Mouse (Mus musculus): ENCODE data around the gene Gm29133. TPM values are rescaled to one million over a fixed set of nuclear protein-coding genes. Genes with fewer than 3 reads are reported as not detected.

The Gm29133 gene
- polyA plus RNA-seq, 1 experiment: not detected

DNA sequence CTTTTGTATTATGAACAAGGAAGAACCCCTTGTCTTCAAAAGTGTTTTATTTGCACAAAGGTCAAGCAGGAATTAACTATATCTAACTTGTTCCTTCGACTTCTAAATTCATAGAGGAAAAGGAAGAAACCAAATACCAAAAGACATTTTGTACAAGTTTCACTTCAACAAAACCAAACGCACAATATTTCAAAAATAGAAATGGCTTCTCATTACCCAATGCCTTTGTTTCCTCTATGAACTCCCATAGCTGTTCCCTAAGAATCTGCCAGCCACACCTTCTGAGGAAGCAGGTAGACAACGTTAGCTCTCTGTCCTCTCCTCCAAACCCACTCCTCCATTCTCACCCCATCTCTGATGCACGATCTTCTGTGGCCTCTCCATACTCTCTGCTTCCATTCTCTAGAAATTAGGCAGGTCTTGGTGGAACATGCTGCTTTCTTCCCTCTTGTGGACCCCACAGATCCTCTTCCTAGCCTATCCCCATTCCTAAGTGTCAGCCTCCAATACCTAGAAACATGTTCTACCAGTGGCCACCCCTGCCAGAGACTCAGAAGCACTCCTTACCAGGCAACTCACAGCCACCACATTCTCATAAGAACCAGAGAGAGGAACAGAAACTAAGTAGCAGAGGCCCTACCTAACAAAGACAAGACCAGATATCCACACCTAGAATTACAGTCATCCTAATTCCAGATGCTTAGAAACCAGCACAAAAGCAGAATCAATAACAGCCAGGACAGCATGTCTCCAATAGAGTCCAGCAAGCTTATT, 4.1 kb upstream of the Gm29133 start:
- no peaks in the 10 kb centered on the region for H3K27me3 ChIP-seq (ENCODE audit: control insufficient read depth, insufficient read depth, low read length)
- H3K27ac ChIP-seq (ENCODE audit: insufficient read depth, low read length): peak overlapping the region; percentile 90
- TF ChIP-seq POLR2A (IDR thresholded peaks at IDR 0.05; ENCODE audit: low read depth, low read length) (no peak), CTCF (IDR thresholded peaks at IDR 0.05; ENCODE audit: extremely low read depth, insufficient read depth, insufficient read length, insufficient replicate concordance) (no peak)
- peak in 1 of 2 experiments; percentile 39 for DNase-seq (ENCODE audit: low read depth in 1 of 2, low spot score in 2 of 2)
- 24% methylated on average over 4 of the region's 4 CpGs for WGBS
- H3K36me3 ChIP-seq (ENCODE audit: control insufficient read depth, insufficient read depth, low read length): no peaks in the 10 kb centered on the region
- H3K4me1 ChIP-seq (ENCODE audit: control insufficient read depth, insufficient read depth, insufficient read length): peaks cover 25% of the 10 kb centered on the region
- H3K4me3 ChIP-seq (ENCODE audit: extremely low read depth, insufficient read depth, insufficient read length): peak overlapping the region; percentile 27; the same call in 1 of the 2 replicates

DNA sequence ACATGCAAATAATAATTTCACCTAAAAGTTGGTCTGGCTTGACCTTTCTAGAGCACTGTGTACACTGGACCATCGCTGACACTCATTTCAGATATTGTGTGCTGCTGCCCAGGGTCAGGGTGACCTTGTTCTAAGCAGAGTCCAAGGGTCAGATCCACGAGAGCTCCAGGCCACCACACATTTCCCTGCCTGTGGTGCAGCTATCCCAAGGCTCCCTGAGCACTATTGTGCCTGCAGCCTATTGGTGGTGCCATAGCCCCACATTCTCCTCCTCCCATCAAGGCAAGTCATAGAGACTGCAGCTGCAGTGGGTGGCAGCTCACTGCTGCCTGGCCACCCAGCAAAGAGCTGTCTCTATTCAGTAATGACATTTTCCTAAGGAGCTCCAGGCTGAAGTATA, 2.7 kb upstream of the Gm29133 start:
- peak overlapping the region; percentile 48; the same call in 1 of the 2 replicates for H3K27ac ChIP-seq (ENCODE audit: insufficient read depth, low read length)
- no peak for DNase-seq (ENCODE audit: low read depth in 1 of 2, low spot score in 2 of 2)
- no peak overlapping the region for H3K4me3 ChIP-seq (ENCODE audit: extremely low read depth, insufficient read depth, insufficient read length)
- peaks cover 22% of the 10 kb centered on the region for H3K4me1 ChIP-seq (ENCODE audit: control insufficient read depth, insufficient read depth, insufficient read length)
- no peaks in the 10 kb centered on the region for H3K27me3 ChIP-seq (ENCODE audit: control insufficient read depth, insufficient read depth, low read length)
- H3K36me3 ChIP-seq (ENCODE audit: control insufficient read depth, insufficient read depth, low read length): no peaks in the 10 kb centered on the region
- WGBS: 73% methylated on average over 2 of the region's 2 CpGs
- TF ChIP-seq CTCF (IDR thresholded peaks at IDR 0.05; ENCODE audit: extremely low read depth, insufficient read depth, insufficient read length, insufficient replicate concordance): no peak
- TF ChIP-seq POLR2A (IDR thresholded peaks at IDR 0.05; ENCODE audit: low read depth, low read length): no peak

DNA sequence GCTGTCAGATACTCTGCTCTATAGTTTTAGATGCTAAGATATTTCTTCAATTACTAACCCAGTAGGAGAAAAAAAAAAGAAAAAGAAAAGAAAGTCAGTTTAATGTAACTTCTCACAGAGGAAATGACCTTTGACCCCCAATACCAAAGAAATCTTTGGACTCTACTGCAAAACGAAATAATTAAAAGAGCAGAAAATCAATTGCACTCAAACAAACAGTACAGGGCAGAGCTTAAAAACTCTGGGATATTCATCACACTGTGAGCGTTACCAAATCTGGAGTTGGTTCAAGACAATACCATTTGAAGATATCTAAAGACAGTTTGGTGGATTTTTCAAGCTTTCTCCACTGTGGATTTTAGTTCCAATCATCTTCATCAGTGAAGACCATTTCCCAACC, 15.4 kb downstream of the Gm29133 start:
- H3K4me1 ChIP-seq (ENCODE audit: control insufficient read depth, insufficient read depth, insufficient read length): no peaks in the 10 kb centered on the region
- 82% methylated on average over 2 of the region's 2 CpGs for WGBS
- H3K27me3 ChIP-seq (ENCODE audit: control insufficient read depth, insufficient read depth, low read length): no peaks in the 10 kb centered on the region
- no peak overlapping the region for H3K27ac ChIP-seq (ENCODE audit: insufficient read depth, low read length)
- no peak for DNase-seq (ENCODE audit: low read depth in 1 of 2, low spot score in 2 of 2)
- H3K4me3 ChIP-seq (ENCODE audit: extremely low read depth, insufficient read depth, insufficient read length): no peak overlapping the region
- no peak for TF ChIP-seq CTCF (IDR thresholded peaks at IDR 0.05; ENCODE audit: extremely low read depth, insufficient read depth, insufficient read length, insufficient replicate concordance)
- TF ChIP-seq POLR2A (IDR thresholded peaks at IDR 0.05; ENCODE audit: low read depth, low read length): no peak
- H3K36me3 ChIP-seq (ENCODE audit: control insufficient read depth, insufficient read depth, low read length): no peaks in the 10 kb centered on the region

DNA sequence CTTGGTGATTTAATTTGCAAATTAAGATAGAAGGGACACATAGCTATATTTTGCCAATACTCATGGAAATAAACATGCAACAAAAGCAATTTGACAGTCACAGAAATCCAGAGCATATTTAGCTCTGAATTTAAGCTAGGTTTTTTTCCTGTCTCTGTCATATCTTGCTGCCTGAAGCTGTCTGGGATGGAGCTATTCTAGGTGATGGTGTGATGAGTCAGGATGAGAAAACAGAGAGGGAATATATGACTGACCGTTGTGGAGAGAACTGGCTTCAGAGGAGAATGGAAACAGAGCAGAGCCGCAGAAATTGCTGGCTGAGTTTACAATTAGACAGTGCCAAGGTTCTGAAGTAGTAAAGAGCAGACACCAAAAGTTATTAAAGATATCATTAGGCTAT, 26.3 kb downstream of the Gm29133 start:
- H3K36me3 ChIP-seq (ENCODE audit: control insufficient read depth, insufficient read depth, low read length): no peaks in the 10 kb centered on the region
- H3K4me3 ChIP-seq (ENCODE audit: extremely low read depth, insufficient read depth, insufficient read length): no peak overlapping the region
- no peak for TF ChIP-seq POLR2A (IDR thresholded peaks at IDR 0.05; ENCODE audit: low read depth, low read length)
- no peak for TF ChIP-seq CTCF (IDR thresholded peaks at IDR 0.05; ENCODE audit: extremely low read depth, insufficient read depth, insufficient read length, insufficient replicate concordance)
- WGBS: 79% methylated on average over 2 of the region's 2 CpGs
- H3K27me3 ChIP-seq (ENCODE audit: control insufficient read depth, insufficient read depth, low read length): no peaks in the 10 kb centered on the region
- H3K4me1 ChIP-seq (ENCODE audit: control insufficient read depth, insufficient read depth, insufficient read length): no peaks in the 10 kb centered on the region
- H3K27ac ChIP-seq (ENCODE audit: insufficient read depth, low read length): no peak overlapping the region
- no peak for DNase-seq (ENCODE audit: low read depth in 1 of 2, low spot score in 2 of 2)

DNA sequence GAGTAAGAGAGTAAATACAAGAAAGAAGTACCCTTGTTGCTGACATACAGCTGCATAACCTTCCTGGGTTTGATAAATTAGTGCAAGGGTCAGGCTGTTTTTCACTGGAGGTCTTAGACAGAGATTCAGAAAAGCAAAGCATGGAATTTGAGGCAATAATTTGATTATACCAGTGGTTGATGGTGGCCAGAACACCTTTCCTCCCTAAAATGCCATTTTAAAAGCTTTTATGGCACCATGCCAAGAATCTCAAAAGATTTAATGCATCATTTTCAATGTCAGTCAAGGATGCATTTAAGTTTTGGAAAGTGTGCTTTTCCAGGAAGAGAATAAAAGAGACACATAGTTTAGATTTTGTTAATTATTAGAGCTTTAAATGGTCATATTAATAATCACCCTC, 60.0 kb downstream of the Gm29133 start:
- no peak for DNase-seq (ENCODE audit: low read depth in 1 of 2, low spot score in 2 of 2)
- Histone ChIP-seq H3K27ac (ENCODE audit: insufficient read depth, low read length) (no peak overlapping the region), H3K27me3 (ENCODE audit: control insufficient read depth, insufficient read depth, low read length) (no peaks in the 10 kb centered on the region), H3K4me3 (ENCODE audit: extremely low read depth, insufficient read depth, insufficient read length) (no peak overlapping the region), H3K36me3 (ENCODE audit: control insufficient read depth, insufficient read depth, low read length) (no peaks in the 10 kb centered on the region), H3K4me1 (ENCODE audit: control insufficient read depth, insufficient read depth, insufficient read length) (no peaks in the 10 kb centered on the region)
- TF ChIP-seq CTCF (IDR thresholded peaks at IDR 0.05; ENCODE audit: extremely low read depth, insufficient read depth, insufficient read length, insufficient replicate concordance) (no peak), POLR2A (IDR thresholded peaks at IDR 0.05; ENCODE audit: low read depth, low read length) (no peak)

DNA sequence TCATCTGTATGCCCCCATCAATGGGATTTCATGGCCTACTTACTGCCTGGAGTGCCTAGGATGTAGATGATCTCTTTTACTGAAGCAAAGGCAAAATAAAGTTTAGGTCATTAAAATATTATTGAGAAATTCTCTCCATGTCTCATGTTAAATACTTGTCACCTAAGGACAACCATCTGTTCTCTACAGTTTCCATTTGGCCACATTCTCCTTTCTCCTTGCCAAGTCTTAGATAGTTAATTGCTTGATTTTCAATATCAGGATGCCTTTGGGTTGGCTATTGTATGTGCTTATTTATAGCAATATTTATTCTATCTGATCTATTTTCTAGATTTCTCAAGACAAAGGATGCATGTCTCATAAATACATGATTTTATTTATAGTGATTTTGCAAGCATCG, 75.9 kb downstream of the Gm29133 start:
- DNase-seq (ENCODE audit: low read depth in 1 of 2, low spot score in 2 of 2): no peak
- Histone ChIP-seq H3K27me3 (ENCODE audit: control insufficient read depth, insufficient read depth, low read length) (no peaks in the 10 kb centered on the region), H3K36me3 (ENCODE audit: control insufficient read depth, insufficient read depth, low read length) (no peaks in the 10 kb centered on the region), H3K4me3 (ENCODE audit: extremely low read depth, insufficient read depth, insufficient read length) (no peak overlapping the region), H3K27ac (ENCODE audit: insufficient read depth, low read length) (no peak overlapping the region), H3K4me1 (ENCODE audit: control insufficient read depth, insufficient read depth, insufficient read length) (no peaks in the 10 kb centered on the region)
- TF ChIP-seq POLR2A (IDR thresholded peaks at IDR 0.05; ENCODE audit: low read depth, low read length) (no peak), CTCF (IDR thresholded peaks at IDR 0.05; ENCODE audit: extremely low read depth, insufficient read depth, insufficient read length, insufficient replicate concordance) (no peak)
- 87% methylated on average over 1 of the region's 1 CpGs for WGBS

DNA sequence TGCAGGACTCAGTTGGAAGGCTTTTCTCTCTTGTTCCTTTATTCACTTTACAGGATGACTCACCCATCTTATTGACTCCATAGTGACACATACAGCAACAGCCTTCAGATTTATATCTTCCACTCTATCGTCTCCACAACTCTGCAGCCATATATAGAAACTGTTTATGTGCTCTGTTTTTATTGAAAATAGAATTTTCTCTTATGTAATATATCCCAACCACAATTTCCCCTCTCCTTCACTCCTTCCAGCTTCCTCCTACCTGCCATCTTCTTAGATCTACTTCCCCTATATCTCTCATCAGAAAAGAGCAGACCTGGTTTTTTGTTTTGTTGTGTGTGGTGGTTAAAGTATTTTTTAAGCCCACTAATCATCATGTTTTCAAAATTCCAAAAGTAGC, 76.5 kb downstream of the Gm29133 start:
- Histone ChIP-seq H3K27ac (ENCODE audit: insufficient read depth, low read length) (no peak overlapping the region), H3K4me3 (ENCODE audit: extremely low read depth, insufficient read depth, insufficient read length) (no peak overlapping the region), H3K27me3 (ENCODE audit: control insufficient read depth, insufficient read depth, low read length) (no peaks in the 10 kb centered on the region), H3K36me3 (ENCODE audit: control insufficient read depth, insufficient read depth, low read length) (no peaks in the 10 kb centered on the region), H3K4me1 (ENCODE audit: control insufficient read depth, insufficient read depth, insufficient read length) (no peaks in the 10 kb centered on the region)
- TF ChIP-seq CTCF (IDR thresholded peaks at IDR 0.05; ENCODE audit: extremely low read depth, insufficient read depth, insufficient read length, insufficient replicate concordance): no peak
- no peak for TF ChIP-seq POLR2A (IDR thresholded peaks at IDR 0.05; ENCODE audit: low read depth, low read length)
- DNase-seq (ENCODE audit: low read depth in 1 of 2, low spot score in 2 of 2): no peak
- WGBS: 19% methylated on average over 1 of the region's 1 CpGs
